Mouse (Mus musculus) liver, postnatal 0 days (tissue): ENCODE results near the gene Nufip1.

Source experiments
- CTCF ChIP-seq: sonication (generic); IDR thresholded peaks from 2 replicates; pipeline ENCODE4 v1.5.1; 2016; ENCODE audit warnings: antibody characterized with exemption, low read depth
- EP300 ChIP-seq: IDR thresholded peaks from 2 replicates; pipeline ENCODE4 v1.6.1; 2016; ENCODE audit warnings: antibody characterized with exemption, low read depth, mild to moderate bottlenecking

GRCm38 (mm10) chr14:76118963-76119362 is 8.3 kb downstream of the Nufip1 start:
- TF ChIP-seq CTCF (peak; percentile 37), EP300 (no peak)
